Mouse (Mus musculus): ENCODE data around the gene Tenm4.

The Tenm4 gene

DNA sequence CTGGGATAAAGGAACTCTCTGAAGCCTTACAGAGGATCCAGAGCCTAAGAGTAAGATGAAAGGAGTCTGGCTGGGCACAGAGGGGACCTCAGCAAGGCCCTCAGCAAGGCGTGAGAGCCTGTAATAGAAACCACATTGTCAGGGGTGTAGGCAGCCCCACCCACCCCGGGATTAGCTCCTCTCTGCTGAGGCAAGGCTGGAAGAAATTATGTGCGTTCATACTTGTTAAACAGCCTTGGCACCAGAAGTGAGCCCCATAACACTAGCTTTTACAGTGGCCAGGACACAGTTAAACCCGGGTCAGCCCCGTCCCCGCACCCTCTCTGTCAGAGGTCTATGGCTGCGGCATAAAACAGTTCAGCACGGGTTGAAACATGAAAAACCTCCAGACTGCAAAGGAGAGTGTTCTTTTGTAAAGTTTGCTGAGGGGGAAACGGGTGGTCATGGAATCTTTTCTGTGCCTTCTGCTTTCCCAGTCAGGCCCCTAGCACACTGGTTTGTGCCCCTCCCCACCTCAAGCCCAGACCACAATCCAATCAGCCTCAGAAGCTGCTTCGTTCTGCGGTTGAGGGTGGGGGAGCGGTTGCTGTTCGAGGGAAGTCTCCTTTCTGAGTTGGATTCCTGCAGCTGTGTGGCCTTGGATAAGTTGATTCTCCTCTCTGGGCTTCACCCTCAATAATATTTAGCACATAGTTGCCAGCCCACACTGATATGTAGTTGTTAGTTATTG is 486.2 kb downstream of the Tenm4 start:
- no peak for DNase-seq

DNA sequence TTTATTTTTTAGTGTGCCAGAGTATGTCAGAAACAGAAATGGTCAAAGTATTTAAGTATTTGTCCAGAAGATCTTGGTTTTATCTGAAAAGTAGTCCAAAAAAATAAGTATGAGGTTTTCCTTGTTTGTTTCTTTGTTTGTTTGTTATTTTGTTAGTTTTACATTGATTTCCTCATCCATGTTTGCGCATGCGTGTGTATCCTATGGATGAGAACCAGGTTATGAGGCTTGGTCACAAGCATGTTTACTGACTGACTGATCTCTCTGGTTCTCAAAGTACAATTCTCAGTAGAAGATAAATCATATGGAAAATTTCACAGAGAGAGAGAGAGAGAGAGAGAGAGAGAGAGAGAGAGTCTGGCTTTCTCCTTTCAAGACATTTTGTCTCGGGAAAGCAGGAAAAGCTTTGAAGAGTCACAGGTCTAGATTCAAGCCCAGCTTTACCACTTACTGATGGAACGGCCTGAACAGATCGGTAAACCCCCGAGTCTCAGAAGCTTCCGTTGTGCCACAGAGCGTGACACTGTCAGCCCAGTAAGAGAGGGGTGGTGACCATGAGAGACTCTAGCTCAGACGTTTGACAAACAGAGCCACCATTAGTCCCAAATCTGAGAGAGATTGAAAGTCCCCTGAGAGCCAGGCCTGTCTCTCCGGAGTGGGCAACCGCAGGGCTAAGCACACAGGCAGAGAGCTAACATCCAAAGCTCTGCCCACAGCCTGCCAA is 487.0 kb downstream of the Tenm4 start:
- DNase-seq, result no peak

DNA sequence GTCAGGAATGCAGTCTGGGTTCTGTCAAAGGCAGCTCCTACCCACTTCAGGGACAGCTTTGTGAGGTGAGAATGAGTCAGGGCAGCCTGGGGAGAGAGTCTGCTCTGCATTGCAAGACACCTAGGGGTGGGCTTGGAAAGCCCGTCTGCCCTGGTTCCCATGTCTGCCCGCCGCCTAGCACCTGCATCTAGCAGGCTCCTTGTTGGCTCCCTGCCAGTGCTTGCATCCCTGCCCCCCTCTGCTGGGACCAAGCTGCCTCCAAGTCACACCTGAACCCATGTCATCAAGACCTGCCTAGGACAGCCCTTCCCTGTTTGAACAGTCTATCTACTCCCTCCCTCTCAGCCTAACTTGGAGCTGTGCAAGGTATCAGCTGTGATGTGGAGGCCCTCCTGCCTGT is 489.9 kb downstream of the Tenm4 start:
- no peak for DNase-seq

DNA sequence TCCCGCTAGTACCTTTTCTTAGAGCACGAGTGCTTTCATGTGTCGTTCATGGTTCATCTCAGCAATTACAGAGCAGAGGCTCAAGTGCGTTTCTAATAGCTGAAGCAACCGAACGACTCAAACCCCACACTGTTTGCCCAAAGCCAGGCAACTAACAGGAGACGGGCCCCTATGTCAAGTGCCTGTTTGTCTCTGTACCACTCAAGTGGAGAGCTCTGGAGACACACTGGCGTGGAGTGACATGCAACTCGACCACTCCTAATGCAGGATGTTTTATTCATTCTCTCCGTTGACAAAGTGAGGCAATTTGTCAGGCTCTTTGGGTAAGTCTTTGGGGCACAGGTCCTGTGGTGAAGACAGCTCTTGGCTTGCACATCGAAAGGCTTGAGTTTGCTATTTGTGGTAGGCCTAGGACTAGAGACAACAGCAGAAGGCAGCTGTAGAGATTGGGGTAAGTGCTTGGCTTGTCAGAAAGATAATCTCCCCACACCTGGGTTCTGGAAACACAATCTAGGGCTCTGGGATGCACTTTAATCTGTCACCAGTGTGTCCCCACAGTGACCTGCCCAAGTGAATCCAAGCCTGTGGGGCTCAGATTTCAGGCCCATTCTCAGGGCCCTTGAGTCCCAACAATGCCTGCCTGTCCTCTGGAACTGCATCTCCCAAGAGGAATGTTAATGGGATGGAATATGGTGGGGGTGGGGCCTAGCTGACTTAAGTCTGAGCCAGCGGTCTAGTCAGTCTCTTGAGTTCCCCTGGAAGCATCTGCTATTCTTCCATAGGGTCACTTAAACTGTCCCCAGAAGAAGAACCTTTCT is 490.5 kb downstream of the Tenm4 start:
- no peak for DNase-seq

DNA sequence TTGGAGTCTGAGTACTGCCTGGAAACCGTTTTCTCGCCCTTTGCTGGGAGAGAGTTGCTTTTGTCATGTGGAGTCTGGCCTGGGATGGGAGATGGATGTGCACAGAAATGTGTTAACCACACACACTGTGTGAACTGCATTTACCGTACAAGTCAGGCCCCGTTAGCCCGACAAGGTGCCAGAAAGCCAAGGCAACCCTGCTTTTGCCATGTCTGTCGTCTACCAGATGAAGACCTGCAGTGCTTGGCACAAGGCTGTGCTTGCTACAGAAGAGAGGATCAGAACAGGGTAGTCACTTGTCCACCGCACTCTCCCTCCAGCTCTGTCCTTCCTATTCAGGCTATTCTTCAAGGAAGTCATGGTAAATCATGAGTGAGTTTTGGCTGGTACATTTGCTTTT is 492.3 kb downstream of the Tenm4 start:
- DNase-seq, result no peak

DNA sequence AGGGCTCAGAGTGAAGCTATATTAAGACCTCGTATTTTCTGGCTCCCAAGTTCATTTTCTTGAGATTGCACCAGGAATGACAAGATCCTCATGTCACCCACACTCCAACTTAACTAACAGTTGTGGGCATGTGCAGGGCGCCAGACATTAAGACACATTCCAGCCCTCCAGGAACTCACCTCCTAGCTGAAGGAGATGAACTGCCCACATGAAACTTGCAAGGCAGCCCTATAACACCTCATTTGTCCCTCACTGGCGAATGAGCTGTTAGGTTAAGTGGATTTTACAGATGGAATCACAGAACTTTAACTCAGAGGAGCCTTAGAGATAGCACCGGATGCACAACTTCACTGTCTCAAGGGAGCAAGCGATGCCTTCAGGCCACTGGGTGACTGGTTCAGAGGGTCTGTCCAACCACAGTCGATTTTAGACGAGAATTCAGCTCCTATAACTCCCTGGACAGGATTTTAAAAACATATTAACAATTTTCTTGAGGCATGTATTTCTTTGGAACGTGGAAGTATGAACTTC is 495.4 kb downstream of the Tenm4 start:
- no peak for DNase-seq

DNA sequence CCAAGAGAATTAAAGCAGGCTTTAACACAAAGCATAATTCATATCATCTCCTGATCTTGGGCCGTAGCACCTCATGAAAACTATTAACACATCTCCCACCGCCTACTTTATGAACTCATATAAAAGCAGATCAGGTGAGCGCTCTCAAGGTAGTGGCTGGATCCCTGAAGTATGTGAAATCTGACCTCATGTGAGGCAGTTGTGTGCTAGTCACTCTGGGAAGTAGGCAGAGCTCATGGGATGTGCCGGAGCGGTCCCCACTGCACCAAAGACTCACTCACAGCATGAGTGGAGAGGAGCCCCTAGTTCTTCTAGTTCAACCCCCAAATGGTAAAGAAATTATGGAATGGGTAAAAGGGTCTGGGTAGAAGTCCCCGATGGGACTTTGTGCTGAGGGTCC is 496.6 kb downstream of the Tenm4 start:
- DNase-seq, result no peak

DNA sequence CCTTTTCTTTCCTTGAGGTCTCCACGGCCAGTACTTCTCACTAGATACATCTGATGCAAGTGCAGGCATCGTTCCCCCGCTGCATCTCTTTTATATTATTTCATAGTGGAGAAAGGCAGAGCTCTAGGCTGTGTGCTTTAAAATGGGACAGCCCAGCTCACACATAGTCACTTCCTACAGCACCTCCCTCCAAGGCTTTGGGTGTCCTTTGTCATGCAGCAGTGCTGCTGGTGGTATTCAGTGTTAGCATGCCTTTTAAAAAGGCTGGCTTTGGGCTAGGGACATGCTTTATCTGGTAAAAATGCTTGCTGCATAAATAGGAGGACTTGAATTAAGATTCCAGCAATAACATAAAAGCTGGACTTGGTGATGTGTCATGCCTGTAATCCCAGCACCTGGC is 499.0 kb downstream of the Tenm4 start:
- no peak for DNase-seq

DNA sequence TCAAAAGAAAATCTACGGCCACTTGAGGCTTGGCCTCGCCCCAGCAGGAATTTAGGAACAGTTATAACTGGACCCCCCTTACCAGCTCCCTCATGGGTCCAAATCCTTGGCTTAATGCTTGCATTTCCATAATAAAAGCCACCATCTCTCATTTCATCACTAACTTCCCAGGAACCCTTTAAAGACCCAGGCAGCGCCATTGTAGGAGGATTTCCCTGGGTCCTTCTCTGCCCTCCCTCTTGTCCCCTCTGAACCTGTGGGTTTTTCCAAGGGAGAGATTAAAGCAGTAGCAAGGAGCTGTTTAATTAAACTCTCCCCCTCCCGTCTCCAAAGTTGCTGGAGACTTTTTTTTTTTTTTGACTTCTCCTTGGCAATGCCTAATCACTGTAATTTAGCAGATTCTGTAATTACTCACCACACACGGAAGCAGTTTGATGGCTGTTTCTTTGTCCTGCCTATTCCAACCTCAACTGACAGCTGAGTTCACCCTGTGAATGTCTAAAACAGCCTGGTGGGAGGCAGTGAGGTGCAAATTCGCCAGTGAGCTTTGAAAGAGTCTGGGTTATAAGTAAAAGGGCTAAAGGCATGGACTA is 501.4 kb downstream of the Tenm4 start:
- no peak for DNase-seq

DNA sequence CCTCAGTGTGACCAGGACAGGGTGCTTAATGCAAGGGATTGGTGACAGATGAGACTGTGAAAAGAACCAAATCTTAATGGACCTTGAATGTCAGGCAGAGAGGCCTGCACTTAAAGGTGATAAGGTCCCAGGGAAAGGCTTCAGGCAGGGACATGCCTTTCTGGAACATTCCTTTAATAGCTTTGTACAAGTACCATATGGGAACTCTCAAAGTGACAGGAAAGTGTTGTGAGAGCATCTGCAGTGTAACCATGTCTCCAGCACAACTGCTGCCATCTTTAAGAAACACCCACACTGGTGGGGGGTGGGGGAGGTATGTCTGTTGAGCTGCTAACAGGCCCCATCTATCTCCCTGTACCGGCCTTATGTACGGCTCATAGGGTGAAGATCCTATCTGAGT is 506.0 kb downstream of the Tenm4 start:
- no peak for DNase-seq

DNA sequence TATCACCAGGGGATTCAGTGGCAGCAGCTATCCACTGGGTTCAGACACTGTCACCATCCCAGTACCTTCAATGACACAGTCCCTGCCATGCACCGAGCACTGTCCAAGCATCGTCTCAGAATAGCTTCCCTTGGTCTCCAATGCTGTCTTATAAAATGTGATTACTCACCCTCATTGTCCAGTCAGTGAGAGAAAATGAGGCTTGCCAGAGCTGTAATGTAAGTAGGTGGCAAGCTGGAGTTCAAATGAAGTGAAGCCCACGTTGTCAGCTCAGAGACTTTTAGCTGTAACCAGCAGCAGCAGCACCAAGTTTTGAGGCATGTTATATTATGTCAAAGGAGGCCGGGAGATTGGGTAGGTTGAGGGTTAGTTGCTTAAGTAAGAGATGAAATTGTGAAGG is 507.2 kb downstream of the Tenm4 start:
- DNase-seq, result no peak

DNA sequence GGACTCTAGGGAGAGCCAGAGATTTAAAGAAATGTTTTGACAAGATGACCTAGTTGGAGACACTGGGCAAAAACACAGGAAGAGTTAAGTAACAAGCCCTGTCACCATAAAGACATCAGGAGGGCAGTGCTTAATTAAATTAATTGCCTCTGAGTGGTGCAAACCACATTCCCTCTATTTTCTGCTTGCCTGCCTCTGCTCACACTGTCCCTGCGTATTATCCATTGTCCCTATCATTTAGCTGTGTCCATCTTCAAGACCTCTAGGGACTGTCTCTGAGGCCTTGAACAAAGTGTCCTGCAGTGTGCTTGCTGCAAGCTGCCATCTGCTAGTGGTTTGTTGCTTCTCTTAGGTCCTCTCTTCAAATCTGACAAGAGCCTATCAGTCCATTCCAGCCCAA is 508.7 kb downstream of the Tenm4 start:
- DNase-seq, result no peak

DNA sequence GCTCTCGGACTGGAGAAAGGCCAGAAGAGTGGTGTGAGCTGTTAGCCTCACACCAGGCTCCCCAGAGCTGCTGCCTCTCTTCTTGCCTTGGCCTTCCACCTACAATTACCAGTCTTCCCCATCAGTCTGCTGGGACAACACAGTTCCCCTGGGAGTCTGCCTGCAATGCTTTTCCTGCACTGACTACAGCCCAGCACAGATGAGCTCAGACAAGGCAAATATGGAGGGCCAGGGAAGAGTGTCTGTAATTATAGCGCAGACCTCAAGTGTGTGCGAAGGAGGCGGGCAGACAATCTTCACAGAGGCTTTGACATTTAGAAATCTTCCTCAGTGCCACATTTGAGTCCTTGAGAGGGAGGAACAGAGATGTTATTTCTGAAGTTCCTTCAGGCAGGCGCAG is 509.4 kb downstream of the Tenm4 start:
- DNase-seq, result no peak

DNA sequence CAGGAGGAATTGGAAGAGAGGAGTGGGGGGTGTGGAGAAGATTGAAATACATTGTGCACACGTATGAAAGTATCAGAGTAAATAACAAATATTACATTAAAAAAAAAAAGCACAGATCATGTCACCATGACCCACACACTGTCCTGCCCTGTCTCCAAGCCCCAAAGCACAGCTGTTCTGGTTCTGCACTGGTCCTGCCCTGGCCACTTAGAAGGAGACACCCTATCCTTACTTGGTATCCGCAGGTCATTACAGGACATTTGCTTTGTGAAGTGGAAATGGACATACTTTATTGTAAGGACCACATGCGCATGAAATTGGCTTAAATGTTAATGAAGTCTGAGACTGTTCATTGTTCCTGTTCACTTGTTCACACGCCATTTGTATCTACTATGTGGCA is 510.8 kb downstream of the Tenm4 start:
- DNase-seq, result no peak

DNA sequence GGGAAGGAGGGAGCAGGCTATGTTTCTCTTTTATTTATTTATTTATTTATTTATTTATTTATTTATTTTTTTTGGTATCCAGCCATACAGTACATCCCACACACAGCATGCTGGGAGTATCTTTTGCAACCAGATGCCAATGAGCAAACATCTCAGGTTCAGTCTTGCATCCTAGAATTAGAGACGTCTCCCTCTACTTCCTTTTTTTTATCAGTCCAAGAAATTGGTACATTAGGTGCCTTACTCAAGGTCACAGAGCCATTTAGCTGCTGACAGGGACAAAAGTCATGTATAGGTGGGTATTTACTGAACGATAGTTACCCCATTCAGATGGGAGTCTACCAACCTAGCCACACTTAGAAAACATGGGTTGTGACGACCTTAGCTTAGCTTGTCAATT is 517.1 kb downstream of the Tenm4 start:
- no peak for DNase-seq

DNA sequence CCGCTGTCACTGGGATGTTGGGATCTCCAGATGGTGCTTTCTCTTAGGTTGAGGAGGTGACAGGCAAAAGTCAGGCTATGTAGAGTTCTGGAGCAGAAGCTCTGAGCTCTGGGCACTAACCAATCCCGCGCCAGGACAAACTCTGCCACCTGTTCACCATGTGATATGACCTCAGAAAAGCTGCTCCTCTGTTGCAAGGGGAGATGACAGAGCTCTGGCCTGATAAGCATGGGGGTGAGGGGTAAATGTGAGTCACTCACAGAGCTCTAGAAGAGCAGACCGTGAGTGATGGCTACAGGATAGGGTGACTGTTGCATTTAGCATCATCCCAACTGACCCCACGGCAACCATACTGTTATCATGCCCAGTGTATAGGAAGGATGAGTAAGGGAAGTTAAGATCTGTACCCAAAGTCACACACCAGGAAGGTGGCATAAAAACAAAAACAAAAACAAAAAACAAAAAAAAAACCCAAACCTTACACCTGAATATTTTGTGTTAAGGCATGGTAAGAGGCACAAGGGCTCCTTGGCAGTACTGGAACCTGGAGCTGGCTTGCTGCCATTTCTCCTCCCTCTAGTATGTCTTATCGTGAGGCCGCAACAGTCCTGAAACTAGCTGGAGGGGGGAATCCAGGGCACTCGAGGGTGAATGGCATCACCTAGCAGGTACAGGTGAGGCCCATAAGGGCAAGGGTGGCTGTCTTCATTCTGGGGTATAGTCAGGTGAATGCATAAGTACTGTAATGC is 530.2 kb downstream of the Tenm4 start:
- no peak for DNase-seq

DNA sequence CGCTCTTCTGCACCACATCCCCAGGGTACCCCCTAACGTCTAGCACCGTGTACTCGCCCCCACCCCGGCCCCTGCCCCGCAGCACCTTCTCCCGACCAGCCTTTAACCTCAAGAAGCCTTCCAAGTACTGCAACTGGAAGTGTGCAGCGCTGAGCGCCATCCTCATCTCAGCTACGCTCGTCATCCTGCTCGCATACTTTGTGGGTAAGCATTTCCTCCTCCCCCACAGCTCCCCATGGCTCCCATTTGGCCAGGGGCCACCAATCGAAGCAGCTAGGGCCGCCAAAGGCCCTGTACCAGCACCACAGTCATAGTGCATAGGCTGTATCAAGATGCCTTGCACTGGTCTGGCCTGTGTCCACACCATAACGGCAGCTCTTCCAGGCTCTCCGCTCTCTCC is 532.9 kb downstream of the Tenm4 start:
- DNase-seq, result no peak

DNA sequence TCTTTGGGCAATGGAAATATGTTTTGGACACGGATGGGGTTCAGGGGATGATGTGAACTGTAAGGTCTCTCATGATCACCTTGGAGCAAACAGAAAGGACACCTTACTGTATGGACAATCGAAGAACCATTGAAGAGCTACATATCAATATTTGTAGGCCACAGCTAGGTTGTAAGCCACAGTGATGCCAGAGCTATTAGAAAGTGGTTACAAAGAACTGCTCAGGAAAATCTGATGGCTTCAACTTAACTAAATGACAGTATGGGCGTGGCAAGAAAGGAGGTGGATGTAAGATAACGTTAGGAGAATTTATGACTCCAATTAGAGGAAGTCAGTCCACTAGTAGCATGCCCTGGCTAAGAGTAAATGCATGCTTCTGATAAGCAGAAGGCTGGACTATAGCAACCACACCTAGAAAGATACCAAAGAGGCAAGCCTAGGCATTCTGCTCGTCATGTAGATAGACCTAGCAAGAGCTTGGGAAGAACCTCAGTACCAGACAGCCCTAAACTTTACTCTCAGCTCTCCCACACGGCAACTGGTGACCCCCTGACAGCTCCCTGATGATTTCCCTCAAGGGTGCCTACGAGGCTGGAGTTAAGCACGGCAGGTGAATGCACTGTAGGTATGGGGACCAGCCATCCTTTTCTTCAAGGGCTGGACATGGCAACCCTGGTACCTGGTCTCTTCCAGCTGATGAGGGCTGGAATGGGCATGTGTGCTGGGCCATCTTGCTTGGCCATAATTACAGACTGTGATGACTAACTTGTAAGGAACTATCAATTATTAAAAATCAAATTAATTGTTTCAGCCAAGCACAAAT is 534.5 kb downstream of the Tenm4 start:
- no peak for DNase-seq

DNA sequence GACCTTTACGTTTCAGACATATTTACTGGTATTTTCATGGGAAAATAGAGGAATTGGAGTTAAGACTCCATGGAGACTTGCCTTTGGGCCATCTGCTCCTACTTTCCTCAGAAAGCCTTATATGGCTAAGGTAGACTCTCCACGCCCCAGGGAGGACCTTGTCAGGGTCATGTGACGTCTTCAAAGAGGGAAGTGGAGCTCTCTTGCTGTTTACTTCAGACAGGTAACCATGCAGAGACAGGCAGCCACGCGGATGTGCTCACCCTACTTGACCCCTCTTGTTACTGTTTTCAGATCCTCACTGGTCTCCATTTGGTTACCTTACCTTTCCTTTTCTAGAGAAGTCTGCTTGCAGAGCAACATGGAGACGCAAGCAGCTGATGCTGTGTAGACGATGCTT is 535.5 kb downstream of the Tenm4 start:
- DNase-seq, result no peak

DNA sequence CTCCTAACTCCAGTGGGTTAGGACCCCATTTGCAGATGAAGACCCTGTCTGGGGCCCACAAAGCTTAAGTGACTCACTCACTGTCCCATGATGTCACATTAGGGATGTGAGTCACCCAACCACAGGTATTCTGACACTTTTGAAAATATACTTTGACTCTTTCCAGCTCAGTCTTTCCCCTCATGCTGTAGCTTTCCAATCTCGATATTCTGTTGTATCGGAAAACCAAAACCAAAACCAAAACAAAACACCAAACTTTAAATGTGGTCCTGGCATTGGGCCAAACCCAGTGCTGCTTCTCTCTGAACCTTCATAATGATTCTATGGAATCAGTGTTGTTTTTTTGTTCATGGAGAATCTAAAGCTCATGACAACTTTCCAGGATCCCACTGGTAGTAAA is 536.1 kb downstream of the Tenm4 start:
- no peak for DNase-seq

DNA sequence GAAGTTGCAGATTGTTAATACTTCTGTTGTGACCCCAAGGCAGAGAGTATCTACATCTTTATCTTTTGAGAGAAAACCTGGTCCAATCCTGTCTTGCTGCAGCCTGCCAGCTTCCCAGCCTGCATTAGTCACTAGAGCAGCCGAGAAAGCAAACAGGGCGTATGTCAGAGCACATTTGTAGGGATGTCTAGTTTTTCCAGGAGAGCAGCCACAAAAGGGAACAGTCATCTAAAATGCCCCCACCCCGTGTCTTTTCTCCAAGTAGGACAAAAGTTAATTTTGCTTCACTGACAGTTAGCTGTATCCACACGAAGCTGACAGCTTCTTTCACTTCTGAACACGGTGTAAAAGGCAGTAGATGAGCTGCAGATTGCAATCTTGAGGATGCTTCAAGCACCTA is 537.0 kb downstream of the Tenm4 start:
- DNase-seq, result no peak

DNA sequence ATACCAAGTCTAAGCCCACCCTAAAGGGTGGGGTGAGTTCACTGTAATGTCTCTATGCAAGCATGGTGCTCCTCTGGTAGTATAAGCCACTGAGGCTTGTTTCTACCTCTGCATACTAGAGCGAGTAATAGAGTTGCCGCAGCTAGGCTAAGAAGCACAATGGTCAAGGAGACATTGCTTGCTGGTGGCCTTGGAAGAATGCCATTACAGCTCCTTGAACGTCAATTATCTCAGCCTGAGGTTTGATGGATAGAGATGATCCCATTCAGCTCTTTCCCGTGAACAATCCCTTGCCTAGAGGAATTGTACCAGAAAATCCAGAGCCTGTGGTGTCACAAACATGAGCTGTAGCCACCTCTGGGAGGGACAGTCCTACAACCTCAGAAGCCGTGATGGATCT is 537.5 kb downstream of the Tenm4 start:
- DNase-seq, result no peak

Measured in right cerebral cortex, postnatal 4 days (tissue).